Mouse (Mus musculus): Measurements from ENCODE around the gene Pus3. TPM values are rescaled to one million over a fixed set of nuclear protein-coding genes. Genes with fewer than 3 reads are reported as not detected.
"Not testable (repeated sequence)": the region's sequence is repeated elsewhere in the genome, so short reads cannot be mapped to it uniquely, and the experiment has no call there.

The Pus3 gene
- polyA plus RNA-seq, 1 experiment: 9.0 TPM

DNA sequence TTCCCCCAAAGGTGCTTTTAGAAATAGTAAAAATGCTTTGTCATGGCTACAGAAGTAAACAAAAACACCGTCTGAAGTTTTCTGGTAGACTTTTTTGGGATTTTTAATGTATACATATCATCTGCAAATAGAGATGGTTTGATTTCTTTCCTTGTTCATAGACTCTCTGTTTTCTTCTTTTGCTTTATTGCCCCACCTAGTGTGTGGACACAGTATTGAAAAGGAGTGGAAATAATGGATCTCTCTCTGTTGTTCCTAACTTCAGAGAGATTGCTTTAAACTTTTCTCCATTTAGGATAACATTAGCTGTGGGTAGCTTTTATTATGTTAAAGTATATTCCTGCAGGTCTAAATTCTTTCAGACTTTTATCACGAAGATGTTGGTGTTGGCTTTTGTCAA, 55.6 kb downstream of the Pus3 start:
- Histone ChIP-seq H3K27ac (ENCODE audit: insufficient read depth, low read depth, low read length) (no peak overlapping the region), H3K4me3 (ENCODE audit: insufficient read depth, low read length) (no peak overlapping the region), H3K4me1 (ENCODE audit: control insufficient read depth, insufficient read depth, low read length) (no peaks in the 10 kb centered on the region)
- TF ChIP-seq CTCF (IDR thresholded peaks at IDR 0.05; ENCODE audit: low read depth, low read length) (no peak), POLR2A (IDR thresholded peaks at IDR 0.05; ENCODE audit: borderline replicate concordance, low read depth, low read length) (no peak)

DNA sequence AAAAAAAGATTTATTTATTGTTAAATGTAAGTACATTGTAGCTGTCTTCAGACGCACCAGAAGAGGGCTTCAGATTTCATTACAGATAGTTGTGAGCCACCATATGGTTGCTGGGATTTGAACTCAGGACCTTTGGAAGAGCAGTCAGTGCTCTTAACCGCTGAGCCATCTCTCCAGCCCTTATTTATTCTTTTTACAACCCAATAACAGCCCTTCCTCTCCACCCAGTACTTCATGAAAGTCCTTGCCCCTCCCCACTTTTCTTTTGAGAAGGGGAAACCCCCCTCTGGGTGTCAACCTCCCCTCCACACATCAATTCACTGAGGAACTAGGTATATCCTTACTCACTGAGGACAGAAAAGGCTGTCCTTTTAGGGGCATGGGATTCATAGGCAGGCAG, 58.4 kb downstream of the Pus3 start:
- not testable (repeated sequence) for H3K4me3 ChIP-seq (ENCODE audit: insufficient read depth, low read length); H3K27ac ChIP-seq (ENCODE audit: insufficient read depth, low read depth, low read length); H3K4me1 ChIP-seq (ENCODE audit: control insufficient read depth, insufficient read depth, low read length)

Other genes with a start within 250 kb of the Pus3 start
- gene Cdon, start 137.5 kb upstream of the Pus3 start, polyA plus RNA-seq (2012; ENCODE audit: insufficient read depth, insufficient read length, missing spikeins): 0.20 and 0.75 TPM in 2 replicates
- not detected in 2 replicates for gene Gm1113, start 40.3 kb upstream of the Pus3 start, polyA plus RNA-seq (2012; ENCODE audit: insufficient read depth, insufficient read length, missing spikeins)
- gene Ddx25, start 67 bp upstream of the Pus3 start, polyA plus RNA-seq (2012; ENCODE audit: insufficient read depth, insufficient read length, missing spikeins): not detected in 2 replicates
- gene Pate2, start 11.7 kb downstream of the Pus3 start, polyA plus RNA-seq (2012; ENCODE audit: insufficient read depth, insufficient read length, missing spikeins): not detected in 2 replicates
- gene Hyls1, start 11.8 kb downstream of the Pus3 start, polyA plus RNA-seq (2012; ENCODE audit: insufficient read depth, insufficient read length, missing spikeins): 8.8 and 9.4 TPM in 2 replicates
- gene Pate4, start 53.3 kb downstream of the Pus3 start, polyA plus RNA-seq (2012; ENCODE audit: insufficient read depth, insufficient read length, missing spikeins): not detected in 2 replicates
- not detected in 2 replicates for gene Pate3, start 89.6 kb downstream of the Pus3 start, polyA plus RNA-seq (2012; ENCODE audit: insufficient read depth, insufficient read length, missing spikeins)
- gene Pate1, start 128.8 kb downstream of the Pus3 start, polyA plus RNA-seq (2012; ENCODE audit: insufficient read depth, insufficient read length, missing spikeins): not detected in 2 replicates
- gene Gm17677, start 182.5 kb downstream of the Pus3 start, polyA plus RNA-seq (2012; ENCODE audit: insufficient read depth, insufficient read length, missing spikeins): not detected in 2 replicates
- not detected in 2 replicates for gene Gm17727, start 219.5 kb downstream of the Pus3 start, polyA plus RNA-seq (2012; ENCODE audit: insufficient read depth, insufficient read length, missing spikeins)
- gene Gm27235, start 231.5 kb downstream of the Pus3 start, polyA plus RNA-seq (2012; ENCODE audit: insufficient read depth, insufficient read length, missing spikeins): not detected in 2 replicates
- gene D730048I06Rik, start 231.5 kb downstream of the Pus3 start, polyA plus RNA-seq (2012; ENCODE audit: insufficient read depth, insufficient read length, missing spikeins): not detected in 2 replicates

Measured in bone marrow macrophage, adult 2 months (primary cell).